8 mouse cellular contexts compared by ENCODE assay signal in the genomic region with DNA sequence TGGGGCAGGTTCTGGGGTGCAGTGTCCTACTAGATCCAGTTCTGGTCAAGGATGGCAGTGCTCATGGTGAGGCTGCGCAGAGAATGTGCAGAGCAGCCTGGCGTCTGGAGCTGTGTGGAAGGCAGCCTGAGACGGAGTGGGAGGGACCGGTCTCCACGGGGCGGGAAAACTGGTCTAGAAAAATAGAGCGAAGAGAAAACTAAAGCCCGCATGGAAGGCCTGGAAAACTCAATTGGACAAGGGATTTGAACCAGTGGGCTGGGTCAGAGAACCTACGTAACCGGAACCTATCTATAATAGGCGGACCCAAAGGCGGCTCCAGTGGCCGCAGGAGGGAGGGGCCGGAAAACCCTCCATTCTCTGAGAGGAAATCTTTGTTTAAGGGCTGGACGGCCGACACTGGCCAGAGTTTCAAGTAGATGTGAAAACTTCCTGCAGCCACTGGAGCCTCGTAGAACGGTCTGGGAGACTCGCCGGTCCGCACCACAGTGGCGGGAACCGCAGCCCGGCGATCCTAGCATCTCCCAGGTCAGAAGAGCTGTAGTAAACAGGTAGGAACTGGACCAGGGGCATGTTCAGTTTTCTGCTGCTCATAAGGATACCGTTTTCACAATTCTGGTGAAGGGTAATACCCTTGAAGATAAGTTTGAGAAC. TPM values are rescaled to one million over a fixed set of nuclear protein-coding genes. Genes with fewer than 3 reads are reported as not detected.
DNase-seq lines count a peak whose midpoint lies in the region; ATAC-seq and TF ChIP-seq lines count a peak whose summit lies in the region.

A gene (plus strand): TSS at position 399 of the 654 bp plus-strand sequence.

- H3K9ac ChIP-seq in kidney, embryonic 14.5 days (ENCODE audit: low read depth, low read length) = peak within 1 kb of the TSS; percentile 67
- peak within 1 kb of the TSS; percentile 53 for H3K9ac ChIP-seq in limb, embryonic 15.5 days

- no peak for TF ChIP-seq POLR2A in bone marrow macrophage, adult 2 months (IDR thresholded peaks at IDR 0.05; ENCODE audit: borderline replicate concordance, low read depth, low read length)
- TF ChIP-seq POLR2A in embryonic fibroblast, embryonic 13.5 days (IDR thresholded peaks at IDR 0.05; ENCODE audit: low read depth, low read length) = peak; percentile 85

- TF ChIP-seq CTCF in bone marrow macrophage, adult 2 months (IDR thresholded peaks at IDR 0.05; ENCODE audit: low read depth, low read length) = no peak
- TF ChIP-seq CTCF in embryonic fibroblast, embryonic 13.5 days (IDR thresholded peaks at IDR 0.05; ENCODE audit: borderline replicate concordance, insufficient read depth, low read length) = no peak

- H3K4me1 ChIP-seq in bone marrow macrophage, adult 2 months (ENCODE audit: control insufficient read depth, insufficient read depth, low read length) = peaks cover 3% of the 10 kb centered on the region; the same call in 1 of the 2 replicates
- 0 out of 2 replicates have a peak, but pooled peaks cover 3% of the 10 kb centered on the region for H3K4me1 ChIP-seq in embryonic fibroblast, embryonic 13.5 days (ENCODE audit: control insufficient read depth, insufficient read depth, low read length)
- peaks cover 7% of the 10 kb centered on the region; the same call in 1 of the 2 replicates for H3K4me1 ChIP-seq in kidney, embryonic 14.5 days (ENCODE audit: control insufficient read depth, insufficient read depth, low read length)
- H3K4me1 ChIP-seq in limb, embryonic 15.5 days = no peaks in the 10 kb centered on the region

- WGBS in kidney, embryonic 14.5 days = 6% methylated on average over 26 of the region's 26 CpGs
- 4% methylated on average over 26 of the region's 26 CpGs for WGBS in limb, embryonic 15.5 days

- no peaks in the 10 kb centered on the region; the same call in 1 of the 2 replicates for H3K9me3 ChIP-seq in kidney, embryonic 14.5 days (ENCODE audit: control insufficient read depth, low read length)
- H3K9me3 ChIP-seq in limb, embryonic 15.5 days = no peaks in the 10 kb centered on the region

- H3K4me3 ChIP-seq in bone marrow macrophage, adult 2 months (ENCODE audit: insufficient read depth, low read length) = peak within 1 kb of the TSS; percentile 44
- peak within 1 kb of the TSS; percentile 93 for H3K4me3 ChIP-seq in embryonic fibroblast, embryonic 13.5 days (ENCODE audit: insufficient read depth, low read length)
- H3K4me3 ChIP-seq in kidney, embryonic 14.5 days (ENCODE audit: low read length) = peak within 1 kb of the TSS; percentile 63
- peak within 1 kb of the TSS; percentile 65 for H3K4me3 ChIP-seq in limb, embryonic 15.5 days

- H3K36me3 ChIP-seq in kidney, embryonic 14.5 days (ENCODE audit: control insufficient read depth, insufficient read depth, low read length) = peaks cover 9% of the 10 kb centered on the region
- peaks cover 8% of the 10 kb centered on the region; the same call in 1 of the 2 replicates for H3K36me3 ChIP-seq in limb, embryonic 15.5 days

- peak; percentile 92 for DNase-seq in A20 (ENCODE audit: low read depth, low spot score)
- DNase-seq in heart, adult 9 months (ENCODE audit: low spot score in 2 of 2) = peak; percentile 91
- peak; percentile 34 to 38 for DNase-seq in monocyte, adult 2 months (ENCODE audit: low read depth in 1 of 2, low spot score in 2 of 2)
- DNase-seq in spleen, postnatal 36 days (ENCODE audit: low spot score in 2 of 2) = peak; percentile 73 to 79

- no peak within 1 kb of the TSS for H3K27ac ChIP-seq in bone marrow macrophage, adult 2 months (ENCODE audit: insufficient read depth, low read depth, low read length)
- H3K27ac ChIP-seq in embryonic fibroblast, embryonic 13.5 days (ENCODE audit: insufficient read depth, low read length) = peak within 1 kb of the TSS; percentile 67
- H3K27ac ChIP-seq in kidney, embryonic 14.5 days (ENCODE audit: low read depth, low read length) = peak within 1 kb of the TSS; percentile 96
- H3K27ac ChIP-seq in limb, embryonic 15.5 days = peak within 1 kb of the TSS; percentile 91

- peak; percentile 99 for ATAC-seq in kidney, embryonic 14.5 days (ENCODE audit: low FRiP score, low TSS enrichment)
- peak; percentile 95 for ATAC-seq in limb, embryonic 15.5 days (ENCODE audit: insufficient number of reproducible peaks, low FRiP score, low TSS enrichment, low read depth)

- H3K27me3 ChIP-seq in kidney, embryonic 14.5 days (ENCODE audit: control insufficient read depth, insufficient read depth, low read length) = no peaks in the 10 kb centered on the region
- H3K27me3 ChIP-seq in limb, embryonic 15.5 days = no peaks in the 10 kb centered on the region

- H3K4me2 ChIP-seq in kidney, embryonic 14.5 days (replicated peaks; ENCODE audit: low read depth, low read length) = peak within 1 kb of the TSS; percentile 46
- H3K4me2 ChIP-seq in limb, embryonic 15.5 days = peak within 1 kb of the TSS; percentile 47

RNA-seq across cellular contexts. Expression of the gene that starts here (rescaled TPM):
- 7.1 and 7.7 TPM in 2 replicates for polyA plus RNA-seq in bone marrow macrophage, adult 2 months (2012; ENCODE audit: insufficient read depth, insufficient read length, missing spikeins)
- 6.4 and 9.0 TPM in 2 replicates for polyA plus RNA-seq in embryonic fibroblast, embryonic 13.5 days (2011; ENCODE audit: insufficient read length, low read depth, missing spikeins)
- polyA plus RNA-seq in kidney, embryonic 14.5 days (2014; fragmentation: Nextera tagmentation; extraction: Ambion mirVana) = 12.9 and 18.4 TPM in 2 replicates
- 9.9 and 11.5 TPM in 2 replicates for polyA plus RNA-seq in limb, embryonic 15.5 days (2015; fragmentation: Nextera tagmentation; extraction: Ambion mirVana)

Comparison
In these comparisons a context has a peak if more than half of its experiments do, and no peak if none do; other contexts are left out.
1. DNase-seq: peak in every context shown above with its lines; median percentile 92 in A20; 91 in heart, adult 9 months; 76 in spleen, postnatal 36 days; 36 in monocyte, adult 2 months.